Mouse (Mus musculus) spleen, adult 12 weeks (tissue): ENCODE measurements around the gene Dot1l.
A peak's percentile ranks its signal among the peaks of the same experiment; 100 is the strongest.

Experiments
- DNase-seq: peaks from one replicate; pipeline ENCODE4 v3.0.0; 2022; ENCODE audit warnings: low spot score

The Dot1l gene

GRCm38 (mm10) chr10:80757717-80758116 is 2.7 kb downstream of the Dot1l start:
- peak; percentile 57 for DNase-seq

GRCm38 (mm10) chr10:80758651-80759050 is 3.6 kb downstream of the Dot1l start:
- no peak for DNase-seq

- no peak for DNase-seq
These were observed 5.9 kb downstream of the Dot1l start for GRCm38 (mm10) chr10:80760596-80761524.

GRCm38 (mm10) chr10:80761821-80762220 is 6.8 kb downstream of the Dot1l start:
- no peak for DNase-seq

- DNase-seq, result no peak
These were observed 8.5 kb downstream of the Dot1l start for GRCm38 (mm10) chr10:80763502-80763901.

GRCm38 (mm10) chr10:80765746-80766145 is 10.7 kb downstream of the Dot1l start:
- DNase-seq, result no peak

GRCm38 (mm10) chr10:80766161-80766815 is 11.3 kb downstream of the Dot1l start:
- DNase-seq, result no peak

- DNase-seq, result no peak
These were observed 13.4 kb downstream of the Dot1l start for GRCm38 (mm10) chr10:80768365-80768764.

- no peak for DNase-seq
These were observed 18.8 kb downstream of the Dot1l start for GRCm38 (mm10) chr10:80773816-80774215.

- DNase-seq, result peak; percentile 54
These were observed 19.5 kb downstream of the Dot1l start for GRCm38 (mm10) chr10:80774549-80774948.

- no peak for DNase-seq
These were observed 20.0 kb downstream of the Dot1l start for GRCm38 (mm10) chr10:80774981-80775380.

GRCm38 (mm10) chr10:80775731-80776130 is 20.7 kb downstream of the Dot1l start:
- DNase-seq, result no peak

GRCm38 (mm10) chr10:80776358-80776869 is 21.4 kb downstream of the Dot1l start:
- no peak for DNase-seq

GRCm38 (mm10) chr10:80777123-80777522 is 22.1 kb downstream of the Dot1l start:
- DNase-seq, result no peak

- DNase-seq, result no peak
These were observed 24.6 kb downstream of the Dot1l start for GRCm38 (mm10) chr10:80779565-80779964.

- DNase-seq, result no peak
These were observed 29.3 kb downstream of the Dot1l start for GRCm38 (mm10) chr10:80784302-80784701.

GRCm38 (mm10) chr10:80784871-80785270 is 29.9 kb downstream of the Dot1l start:
- no peak for DNase-seq

GRCm38 (mm10) chr10:80785963-80786362 is 31.0 kb downstream of the Dot1l start:
- no peak for DNase-seq

- DNase-seq, result no peak
These were observed 32.5 kb downstream of the Dot1l start for GRCm38 (mm10) chr10:80787517-80787916.

- DNase-seq, result no peak
These were observed 35.9 kb downstream of the Dot1l start for GRCm38 (mm10) chr10:80790761-80791404.

GRCm38 (mm10) chr10:80791476-80792174 is 36.6 kb downstream of the Dot1l start:
- no peak for DNase-seq
